Mouse (Mus musculus) stomach, embryonic 14.5 days (tissue): Measurements from ENCODE around the gene Aldh1l1. TPM values are rescaled to one million over a fixed set of nuclear protein-coding genes. Genes with fewer than 3 reads are reported as not detected.
A peak's percentile ranks its signal among the peaks of the same experiment; 100 is the strongest.

Experiments used
- ATAC-seq: fragments of 200-750 bp; cut with Nextera tagmentation; 2 replicates; pipeline ENCODE4 v1.8.0; 2017; ENCODE audit warnings: low read depth, moderate TSS enrichment; ENCODE audit not compliant: insufficient number of reproducible peaks, insufficient read depth, low FRiP score
- H3K27ac ChIP-seq: fragments of 300-500 bp; sonication (generic); 2 replicates; pipeline ENCODE4 v1.5.1; 2014; ENCODE audit warnings: mild to moderate bottlenecking, low read length, moderate library complexity, mixed read lengths
- H3K27me3 ChIP-seq: fragments of 300-500 bp; sonication (generic); 2 replicates; pipeline ENCODE4 v1.6.1; 2014; ENCODE audit warnings: low read length, control low read depth, mixed read lengths; ENCODE audit not compliant: control insufficient read depth, insufficient read depth
- H3K36me3 ChIP-seq: fragments of 300-500 bp; sonication (generic); 2 replicates; pipeline ENCODE4 v1.6.1; 2014; ENCODE audit warnings: mild to moderate bottlenecking, control low read depth, low read length, moderate library complexity, mixed read lengths; ENCODE audit not compliant: control insufficient read depth, insufficient read depth
- H3K4me1 ChIP-seq: fragments of 300-500 bp; sonication (generic); 2 replicates; pipeline ENCODE4 v1.6.1; 2014; ENCODE audit warnings: low read length, control low read depth, mixed read lengths; ENCODE audit not compliant: control insufficient read depth, insufficient read depth
- H3K4me2 ChIP-seq: fragments of 300-500 bp; sonication (generic); replicated peaks from 2 replicates; pipeline ENCODE4 v1.6.1; 2014; ENCODE audit warnings: low read depth, low read length, control low read depth
- H3K4me3 ChIP-seq: fragments of 300-500 bp; sonication (generic); 2 replicates; pipeline ENCODE4 v1.5.1; 2014; ENCODE audit warnings: low read depth, low read length, control low read depth
- H3K9ac ChIP-seq: fragments of 300-500 bp; sonication (generic); replicated peaks from 2 replicates; pipeline ENCODE4 v1.6.1; 2014; ENCODE audit warnings: low read depth, mild to moderate bottlenecking, control low read depth, low read length, moderate library complexity, mixed read lengths
- H3K9me3 ChIP-seq: fragments of 300-500 bp; sonication (generic); 2 replicates; pipeline ENCODE4 v1.6.1; 2016; ENCODE audit warnings: low read depth, low read length, control low read depth; ENCODE audit not compliant: control insufficient read depth
- WGBS: fragments of 180-500 bp; shearing (Covaris S2); extraction: QIAGEN DNeasy Blood & Tissue Kit; methylation state at CpG from one replicate; pipeline ENCODE4 v1.1.7; 2014; 5-methylcytosine and 5-hydroxymethylcytosine counted together
- polyA plus RNA-seq: library from polyadenylated mRNA; unstranded; fragments of >200 nt; fragmentation: Nextera tagmentation; extraction: Ambion mirVana; gene quantifications from 2 replicates; pipeline ENCODE4 v1.2.1, GENCODE M21; 2014

Aldh1l1 gene
- polyA plus RNA-seq, 1 experiment from 2014 or later, result 2.5 TPM

GRCm38 (mm10) chr6:90610248-90610647 lies 124.0 kb downstream of the Aldh1l1 start:
- Histone ChIP-seq H3K4me3 (no peak overlapping the region), H3K9me3 (no peaks in the 10 kb centered on the region), H3K27ac (no peak overlapping the region), H3K36me3 (no peaks in the 10 kb centered on the region), H3K4me2 (no peak overlapping the region), H3K9ac (no peak overlapping the region), H3K27me3 (no peaks in the 10 kb centered on the region), H3K4me1 (0 out of 2 replicates have a peak, but pooled peaks cover 2% of the 10 kb centered on the region)
- ATAC-seq, result no peak
- 90% methylated on average over 5 of the region's 5 CpGs for WGBS

GRCm38 (mm10) chr6:90613277-90613676 lies 127.0 kb downstream of the Aldh1l1 start:
- Histone ChIP-seq H3K4me2 (no peak overlapping the region), H3K9ac (no peak overlapping the region), H3K4me3 (no peak overlapping the region), H3K36me3 (no peaks in the 10 kb centered on the region), H3K27me3 (no peaks in the 10 kb centered on the region), H3K27ac (no peak overlapping the region), H3K9me3 (no peaks in the 10 kb centered on the region), H3K4me1 (no peaks in the 10 kb centered on the region)
- 79% methylated on average over 8 of the region's 8 CpGs for WGBS
- no peak for ATAC-seq

GRCm38 (mm10) chr6:90615362-90615761 lies 129.1 kb downstream of the Aldh1l1 start:
- Histone ChIP-seq H3K27ac (no peak overlapping the region), H3K36me3 (no peaks in the 10 kb centered on the region), H3K4me1 (no peaks in the 10 kb centered on the region), H3K4me2 (no peak overlapping the region), H3K27me3 (no peaks in the 10 kb centered on the region), H3K9me3 (no peaks in the 10 kb centered on the region), H3K9ac (no peak overlapping the region), H3K4me3 (no peak overlapping the region)
- ATAC-seq, result no peak
- WGBS, result 79% methylated on average over 7 of the region's 7 CpGs

GRCm38 (mm10) chr6:90615991-90616390 lies 129.8 kb downstream of the Aldh1l1 start:
- H3K27me3 ChIP-seq, result no peaks in the 10 kb centered on the region
- H3K9ac ChIP-seq, result no peak overlapping the region
- H3K4me1 ChIP-seq, result peaks cover under 1% of the 10 kb centered on the region; the same call in 1 of the 2 replicates
- no peaks in the 10 kb centered on the region for H3K36me3 ChIP-seq
- 75% methylated on average over 6 of the region's 6 CpGs for WGBS
- H3K27ac ChIP-seq, result no peak overlapping the region
- ATAC-seq, result no peak
- no peak overlapping the region for H3K4me3 ChIP-seq
- H3K4me2 ChIP-seq, result no peak overlapping the region
- H3K9me3 ChIP-seq, result no peaks in the 10 kb centered on the region

GRCm38 (mm10) chr6:90616481-90616880 lies 130.3 kb downstream of the Aldh1l1 start:
- Histone ChIP-seq H3K9ac (no peak overlapping the region), H3K36me3 (no peaks in the 10 kb centered on the region), H3K4me1 (peaks cover 5% of the 10 kb centered on the region; the same call in 1 of the 2 replicates), H3K9me3 (no peaks in the 10 kb centered on the region), H3K27me3 (no peaks in the 10 kb centered on the region), H3K4me3 (no peak overlapping the region), H3K27ac (no peak overlapping the region), H3K4me2 (no peak overlapping the region)
- ATAC-seq, result no peak
- 75% methylated on average over 6 of the region's 6 CpGs for WGBS

- H3K36me3 ChIP-seq, result no peaks in the 10 kb centered on the region
- peaks cover 11% of the 10 kb centered on the region; the same call in 1 of the 2 replicates for H3K4me1 ChIP-seq
- no peaks in the 10 kb centered on the region for H3K9me3 ChIP-seq
- no peak for ATAC-seq
- H3K4me3 ChIP-seq, result no peak overlapping the region
- H3K27me3 ChIP-seq, result no peaks in the 10 kb centered on the region
- no peak overlapping the region for H3K9ac ChIP-seq
- no peak overlapping the region for H3K27ac ChIP-seq
- no peak overlapping the region for H3K4me2 ChIP-seq
- WGBS, result 64% methylated on average over 4 of the region's 4 CpGs
Observed at GRCm38 (mm10) chr6:90618274-90618673, 132.0 kb downstream of the Aldh1l1 start.

GRCm38 (mm10) chr6:90618821-90619636 lies 132.8 kb downstream of the Aldh1l1 start:
- Histone ChIP-seq H3K4me2 (no peak overlapping the region), H3K27me3 (no peaks in the 10 kb centered on the region), H3K27ac (no peak overlapping the region), H3K4me3 (no peak overlapping the region), H3K9ac (no peak overlapping the region), H3K4me1 (peaks cover 13% of the 10 kb centered on the region; the same call in 1 of the 2 replicates), H3K9me3 (no peaks in the 10 kb centered on the region), H3K36me3 (no peaks in the 10 kb centered on the region)
- WGBS, result 69% methylated on average over 19 of the region's 19 CpGs
- ATAC-seq, result 0 out of 2 replicates have a peak, but pooled peaks have one; percentile 16

GRCm38 (mm10) chr6:90619936-90620335 lies 133.7 kb downstream of the Aldh1l1 start:
- H3K4me3 ChIP-seq, result no peak overlapping the region
- no peaks in the 10 kb centered on the region for H3K9me3 ChIP-seq
- no peak for ATAC-seq
- H3K27me3 ChIP-seq, result no peaks in the 10 kb centered on the region
- H3K27ac ChIP-seq, result no peak overlapping the region
- H3K4me1 ChIP-seq, result peaks cover 14% of the 10 kb centered on the region; the same call in 1 of the 2 replicates
- 77% methylated on average over 5 of the region's 5 CpGs for WGBS
- no peak overlapping the region for H3K4me2 ChIP-seq
- no peak overlapping the region for H3K9ac ChIP-seq
- H3K36me3 ChIP-seq, result no peaks in the 10 kb centered on the region
